Mouse (Mus musculus) cerebellum, adult (tissue): Measurements from ENCODE around the gene Ddr2.

Experiments used
- ATAC-seq: cut with Nextera tagmentation; 2 replicates; pipeline ENCODE4 v1.9.2; 2017; ENCODE audit warnings: mild to moderate bottlenecking, moderate library complexity, mixed read lengths; ENCODE audit not compliant: insufficient number of reproducible peaks, low FRiP score, low TSS enrichment

Ddr2 gene

GRCm38 (mm10) chr1:169953106-169953505 lies 157.5 kb downstream of the Ddr2 start:
- ATAC-seq: 0 out of 2 replicates have a peak, but pooled peaks have one; percentile 34

DNA sequence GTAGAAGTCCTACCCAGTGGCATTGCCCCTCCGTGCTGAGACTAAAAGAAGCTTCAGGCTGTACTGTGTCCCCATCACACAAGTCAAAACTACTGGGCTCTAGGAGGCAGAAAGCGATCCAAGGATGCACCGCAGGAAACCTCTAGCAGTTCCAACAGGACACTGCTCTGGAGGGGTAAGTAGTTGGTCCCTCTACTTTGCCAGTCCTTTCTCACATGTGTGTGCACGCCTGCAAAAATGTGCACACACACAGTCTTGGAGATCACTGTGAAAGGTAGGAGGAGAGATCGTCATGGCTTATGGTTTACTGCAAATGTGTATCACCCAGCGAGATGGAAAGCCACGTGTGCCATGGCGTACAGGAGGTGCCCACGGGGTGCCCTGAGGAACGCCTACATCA lies 157.9 kb downstream of the Ddr2 start:
- peak; percentile 59; the same call in 1 of the 2 replicates for ATAC-seq

DNA sequence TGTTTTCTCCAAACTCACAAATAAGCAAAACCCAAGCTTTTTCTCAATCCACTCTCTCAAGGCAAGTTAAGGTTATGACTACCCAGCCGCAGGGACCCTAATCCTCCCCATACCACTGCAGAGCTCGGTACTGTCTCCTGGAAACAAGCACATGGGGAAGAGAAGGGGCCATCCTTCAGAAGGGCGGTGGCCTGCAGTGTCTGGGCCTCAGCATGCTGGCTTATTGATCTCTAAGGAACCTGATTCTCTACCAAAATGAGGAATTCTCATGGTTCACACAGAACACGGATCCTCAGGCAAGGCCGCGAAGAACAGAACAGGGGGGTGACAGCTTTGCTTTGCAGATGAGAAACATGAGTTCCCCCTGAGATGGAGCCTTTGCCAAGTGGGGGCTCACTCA lies 159.0 kb downstream of the Ddr2 start:
- no peak for ATAC-seq

GRCm38 (mm10) chr1:169950651-169951050 lies 159.9 kb downstream of the Ddr2 start:
- no peak for ATAC-seq

DNA sequence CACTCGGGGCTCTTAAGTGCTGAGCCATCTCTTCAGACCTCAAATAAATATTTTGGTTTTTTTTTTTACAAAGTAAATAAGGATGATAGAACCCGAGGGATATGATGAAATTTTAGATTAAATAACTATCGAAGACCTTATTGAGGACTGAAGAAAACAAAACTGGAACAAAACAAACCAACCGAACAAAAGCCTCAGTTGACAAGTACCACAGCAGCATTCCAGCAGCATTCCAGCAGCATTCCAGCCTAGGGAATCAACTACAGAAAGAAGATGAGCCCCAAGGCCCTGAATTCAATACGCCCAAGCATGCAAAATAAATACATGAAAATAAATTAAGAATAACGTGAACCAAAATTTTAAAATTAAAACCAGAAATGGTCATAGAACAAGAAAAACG lies 160.6 kb downstream of the Ddr2 start:
- ATAC-seq: no peak

- ATAC-seq: no peak
These were observed 161.7 kb downstream of the Ddr2 start for GRCm38 (mm10) chr1:169948866-169949265.

DNA sequence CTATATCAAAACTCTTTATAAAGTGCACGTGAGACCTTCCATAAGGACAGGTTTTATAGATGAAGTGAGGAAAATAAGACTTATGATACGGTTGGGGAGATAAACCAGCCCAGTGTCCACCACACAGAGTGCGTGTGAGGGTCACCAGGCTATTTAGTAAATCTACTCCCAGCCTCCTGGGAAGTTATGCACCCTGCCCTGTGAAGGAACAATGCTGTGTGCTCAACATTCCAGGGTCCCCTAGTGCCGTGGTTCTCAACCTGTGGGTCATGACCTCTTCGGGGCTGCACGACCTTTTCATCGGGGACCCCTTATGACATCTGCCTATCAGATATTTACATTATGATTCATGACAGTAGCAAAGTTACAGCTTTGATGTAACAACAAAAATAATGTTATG lies 162.3 kb downstream of the Ddr2 start:
- ATAC-seq: no peak

DNA sequence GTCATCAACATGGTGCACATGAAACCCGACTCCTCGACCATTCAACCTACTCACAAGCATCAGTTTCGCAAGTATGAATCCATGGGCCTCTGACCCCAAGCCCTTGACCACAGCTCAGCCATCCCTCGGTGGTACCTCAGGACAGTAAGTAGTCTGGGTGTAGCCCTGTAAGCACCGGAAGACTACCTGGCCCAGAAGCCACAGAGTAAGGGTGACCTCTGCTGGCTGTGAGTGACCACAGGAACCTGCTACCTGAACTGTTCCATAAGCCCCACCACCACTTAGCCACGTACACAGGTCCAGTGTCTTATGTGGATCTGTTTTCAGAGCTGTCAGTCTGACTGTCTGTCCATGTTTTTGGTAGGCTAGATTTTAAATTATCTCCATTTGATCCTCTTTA lies 162.9 kb downstream of the Ddr2 start:
- ATAC-seq: no peak

DNA sequence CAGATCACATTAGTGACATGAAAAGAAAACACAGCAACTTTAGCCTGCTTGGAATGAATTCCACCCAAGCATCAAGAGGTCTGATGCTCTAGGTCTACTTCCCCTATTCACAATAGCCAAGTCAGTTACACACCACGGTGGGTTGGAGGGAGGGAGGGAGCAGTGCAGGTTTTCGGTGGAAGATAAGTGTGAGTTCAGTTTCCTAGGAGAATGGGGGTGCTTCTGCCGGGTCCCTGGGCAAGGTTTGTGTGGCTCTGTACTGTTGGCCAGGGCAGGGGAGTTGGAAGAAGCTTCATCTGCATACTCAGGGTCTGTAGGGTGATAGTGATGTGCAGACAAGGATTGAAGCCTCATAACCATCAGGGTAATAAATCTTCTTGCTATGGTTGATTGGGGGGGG lies 164.6 kb downstream of the Ddr2 start:
- no peak for ATAC-seq

- ATAC-seq: no peak
These were observed 171.2 kb downstream of the Ddr2 start for GRCm38 (mm10) chr1:169939345-169939744.

GRCm38 (mm10) chr1:169934005-169934725 lies 176.4 kb downstream of the Ddr2 start:
- peak; percentile 54 for ATAC-seq

GRCm38 (mm10) chr1:169932122-169932746 lies 178.3 kb downstream of the Ddr2 start:
- no peak for ATAC-seq

- ATAC-seq: no peak
These were observed 178.9 kb downstream of the Ddr2 start for GRCm38 (mm10) chr1:169931698-169932097.

DNA sequence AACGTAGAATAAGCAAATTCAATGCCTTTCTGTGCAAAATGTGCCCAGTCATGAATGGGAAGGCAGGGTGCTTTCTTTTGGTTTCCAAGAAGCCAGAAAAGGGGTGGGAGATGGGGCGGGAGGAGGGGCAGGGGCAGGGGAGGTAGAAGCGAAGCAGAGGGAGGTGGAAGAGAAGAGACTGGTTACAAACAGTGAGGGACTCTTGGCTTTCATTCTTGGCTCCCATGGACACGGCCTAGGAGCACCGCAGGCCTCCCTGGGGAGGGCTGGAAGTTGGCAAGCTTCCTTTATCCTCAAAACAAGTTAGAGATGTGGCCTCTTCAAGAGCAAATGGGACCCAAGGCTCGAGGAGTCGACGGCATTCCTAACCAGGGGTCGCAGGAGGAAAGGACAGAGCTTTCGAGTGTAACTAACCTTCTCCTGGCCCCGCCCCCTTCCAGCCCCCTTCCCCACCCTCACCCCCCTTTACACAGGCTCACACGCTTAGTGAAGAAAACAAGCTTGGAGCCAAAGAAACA lies 182.0 kb downstream of the Ddr2 start, which contains the start of gene Ccdc190:
TSS of gene Ccdc190 (plus strand) at position 195 of the 518 bp plus-strand sequence.
- ATAC-seq: no peak

- no peak for ATAC-seq
These were observed 182.7 kb downstream of the Ddr2 start for GRCm38 (mm10) chr1:169927753-169928369.

- no peak for ATAC-seq
These were observed 186.0 kb downstream of the Ddr2 start for GRCm38 (mm10) chr1:169924567-169924966.
